Mouse (Mus musculus): Measurements from ENCODE around the gene Capn10.
A peak's percentile ranks its signal among the peaks of the same experiment; 100 is the strongest.
"Not testable (repeated sequence)": the region's sequence is repeated elsewhere in the genome, so short reads cannot be mapped to it uniquely, and the experiment has no call there.

Capn10 gene

GRCm38 (mm10) chr1:92919775-92920174, 14.4 kb upstream of the Capn10 start:
- peak; percentile 27 to 48 for DNase-seq

DNA sequence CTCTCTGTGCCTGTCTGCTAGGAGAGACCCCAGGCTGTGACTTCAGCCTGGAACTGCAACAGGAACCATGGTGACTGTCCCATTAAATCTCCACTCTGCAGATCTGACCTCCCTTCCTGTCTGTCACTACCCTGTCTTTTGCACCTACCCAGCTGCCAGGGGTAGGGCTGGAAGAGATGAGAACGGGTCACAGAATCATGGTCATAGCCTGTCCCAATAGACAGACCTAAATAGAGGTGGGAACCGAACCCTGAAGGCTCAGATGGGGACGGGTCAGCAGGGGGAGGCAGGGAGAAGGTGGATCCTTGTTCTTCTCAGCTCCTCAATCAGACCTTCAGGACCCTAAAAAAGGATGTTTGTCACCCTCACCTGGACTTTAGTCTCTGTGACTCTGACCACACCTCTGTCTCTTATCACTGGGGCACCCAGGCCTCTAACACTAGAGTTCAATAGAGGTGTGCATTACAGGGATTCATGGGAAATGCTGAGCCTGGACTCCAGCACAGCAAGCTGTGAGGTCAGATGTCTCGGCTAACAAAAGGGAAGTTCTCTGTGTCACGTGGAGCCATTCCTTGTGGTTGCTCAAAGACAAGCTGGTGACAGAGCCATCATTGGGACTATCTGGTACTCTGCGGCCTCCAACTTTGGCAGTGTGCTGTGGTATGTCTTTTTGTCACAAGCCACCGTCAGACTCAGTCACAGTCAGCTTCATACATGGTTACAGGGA, 13.5 kb upstream of the Capn10 start:
- DNase-seq: peak in 1 of 2 experiments; percentile 22

- peak in 1 of 2 experiments; percentile 22 for DNase-seq
Observed at GRCm38 (mm10) chr1:92921496-92921895, 12.7 kb upstream of the Capn10 start.

- peak; percentile 77 to 86 for DNase-seq
Observed at GRCm38 (mm10) chr1:92930171-92930706, 3.9 kb upstream of the Capn10 start.

GRCm38 (mm10) chr1:92933611-92934010, 565 bp upstream of the Capn10 start:
- DNase-seq: peak in 1 of 2 experiments; percentile 29

- DNase-seq: peak; percentile 75 to 77
Observed at GRCm38 (mm10) chr1:92935054-92935962, 1.1 kb downstream of the Capn10 start.

- DNase-seq: peak in 1 of 2 experiments; percentile 24
Observed at GRCm38 (mm10) chr1:92935977-92936376, 1.8 kb downstream of the Capn10 start.

- DNase-seq: peak; percentile 29 to 54
Observed at GRCm38 (mm10) chr1:92936467-92936866, 2.3 kb downstream of the Capn10 start.

DNA sequence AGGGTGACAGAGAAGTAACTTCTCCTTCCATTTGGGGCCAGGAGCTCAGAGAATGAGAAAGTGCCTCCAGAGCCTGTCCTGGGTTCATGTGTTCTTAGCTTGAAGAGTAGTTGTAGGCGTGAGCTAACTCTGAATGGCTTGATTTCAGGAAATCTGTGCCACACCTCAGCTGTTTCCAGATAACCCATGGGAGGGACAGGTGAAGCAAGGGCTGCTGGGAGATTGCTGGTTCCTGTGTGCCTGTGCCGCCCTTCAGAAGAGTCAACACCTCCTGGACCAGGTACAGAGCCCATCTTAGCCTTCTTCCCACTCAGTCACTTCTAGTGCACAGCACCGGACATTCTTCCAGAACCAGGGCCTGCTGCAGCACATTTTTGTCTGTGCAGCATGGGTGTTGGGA, 3.6 kb downstream of the Capn10 start:
- DNase-seq: no peak

DNA sequence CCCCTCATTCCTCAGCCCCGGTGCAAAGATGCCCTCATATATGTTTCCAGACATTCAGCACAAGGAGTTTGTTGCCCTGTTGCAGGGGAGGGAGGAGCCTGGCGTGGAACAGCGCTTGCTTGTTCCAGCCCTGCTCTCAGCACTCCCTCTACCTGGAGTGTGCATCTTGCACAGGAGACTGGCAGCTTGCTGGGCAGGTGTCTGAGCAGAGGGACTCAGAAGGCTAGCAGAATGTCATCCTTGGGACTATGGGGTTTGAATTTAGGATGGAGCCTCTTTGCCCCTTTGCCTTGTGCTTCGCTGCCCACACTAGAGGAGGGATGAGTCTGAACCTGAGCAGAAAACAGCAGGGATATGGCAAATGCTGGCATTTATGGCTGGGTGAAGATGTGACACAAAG, 5.6 kb downstream of the Capn10 start:
- DNase-seq: no peak

DNA sequence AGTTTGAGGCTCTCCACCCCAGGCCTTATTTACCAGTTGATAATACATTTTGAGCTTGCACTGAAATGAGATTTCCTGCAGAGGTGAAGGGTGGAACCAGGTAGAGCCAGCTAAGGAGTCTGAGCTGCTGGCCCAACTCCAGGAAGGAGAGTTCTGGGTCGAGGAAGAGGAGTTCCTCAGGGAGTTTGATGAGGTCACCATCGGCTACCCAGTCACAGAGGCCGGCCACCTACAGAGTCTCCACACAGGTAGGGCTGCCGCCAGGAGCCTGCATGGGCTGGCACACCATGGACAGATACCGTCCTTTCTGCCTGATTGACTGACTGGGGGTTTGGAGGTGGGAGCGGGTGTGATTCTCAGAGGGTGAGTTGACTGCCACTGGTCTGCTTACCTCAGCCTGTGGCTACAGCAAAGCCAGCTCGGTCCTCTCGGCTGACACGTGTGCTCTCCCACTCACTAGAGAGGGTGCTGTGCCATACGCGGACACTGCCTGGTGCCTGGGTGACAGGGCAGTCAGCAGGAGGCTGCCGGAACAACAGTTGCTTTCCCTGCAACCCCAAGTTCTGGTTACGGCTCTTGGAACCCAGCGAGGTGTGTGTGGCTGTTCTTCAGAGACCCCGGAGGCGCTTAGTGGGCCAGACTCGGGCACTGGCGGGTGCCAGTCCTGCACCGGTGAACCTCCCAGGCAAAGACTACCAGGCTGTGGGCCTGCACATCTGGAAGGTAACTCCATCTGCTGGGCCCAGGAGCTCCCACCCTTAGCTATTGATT, 9.2 kb downstream of the Capn10 start:
- no peak for DNase-seq

- DNase-seq: no peak
Observed at GRCm38 (mm10) chr1:92947966-92948365, 13.8 kb downstream of the Capn10 start.

GRCm38 (mm10) chr1:92949426-92949825, 15.2 kb downstream of the Capn10 start:
- DNase-seq: peak in 1 of 2 experiments; percentile 24

- DNase-seq: peak in 1 of 2 experiments; percentile 49
Observed at GRCm38 (mm10) chr1:92950607-92951006, 16.4 kb downstream of the Capn10 start, which contains the start of gene Gpr35. Gene Gpr35 (plus strand): TSS chr1:92950865.

GRCm38 (mm10) chr1:92953641-92954040, 19.5 kb downstream of the Capn10 start:
- DNase-seq: peak in 1 of 2 experiments; percentile 17

DNA sequence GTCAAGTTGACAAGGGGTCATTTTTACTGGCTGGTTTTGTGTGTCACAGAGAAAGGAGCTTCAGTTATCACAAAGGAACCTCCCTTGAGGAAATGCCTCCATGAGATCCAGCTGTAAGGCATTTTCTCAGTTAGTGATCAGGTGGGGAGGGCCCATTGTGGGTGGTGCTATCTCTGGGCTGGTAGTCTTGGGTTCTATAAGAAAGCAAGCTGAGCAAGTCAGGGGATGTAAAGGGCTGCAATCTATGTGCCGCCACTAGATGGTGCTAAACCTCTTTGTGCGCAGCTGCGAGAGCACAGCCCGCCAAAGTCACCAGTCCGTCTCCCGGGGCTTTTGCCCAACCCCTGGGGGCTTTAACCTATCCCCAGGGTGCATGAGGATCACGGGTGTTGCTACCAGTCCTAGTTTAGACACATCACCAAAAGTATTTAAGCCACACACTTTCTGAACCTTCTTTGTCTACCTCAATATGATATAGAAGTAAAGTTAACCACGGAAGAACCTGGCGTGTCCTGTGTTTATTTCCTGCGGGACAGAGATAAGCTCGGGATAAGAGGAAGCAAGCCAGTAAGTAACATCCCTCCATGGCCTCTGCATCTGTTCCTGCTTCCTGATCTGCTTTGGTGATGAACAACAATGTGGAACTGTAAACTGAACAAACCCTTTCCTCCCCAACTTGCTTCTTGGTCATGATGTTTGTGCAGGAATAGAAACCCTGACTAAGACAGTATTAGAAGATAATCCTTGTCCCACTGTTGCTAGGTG, 22.6 kb downstream of the Capn10 start:
- peak; percentile 72 to 85 for DNase-seq

- no peak for DNase-seq
Observed at GRCm38 (mm10) chr1:92958999-92959398, 24.8 kb downstream of the Capn10 start.

GRCm38 (mm10) chr1:92970791-92971190, 36.6 kb downstream of the Capn10 start:
- DNase-seq: not testable (repeated sequence)

DNA sequence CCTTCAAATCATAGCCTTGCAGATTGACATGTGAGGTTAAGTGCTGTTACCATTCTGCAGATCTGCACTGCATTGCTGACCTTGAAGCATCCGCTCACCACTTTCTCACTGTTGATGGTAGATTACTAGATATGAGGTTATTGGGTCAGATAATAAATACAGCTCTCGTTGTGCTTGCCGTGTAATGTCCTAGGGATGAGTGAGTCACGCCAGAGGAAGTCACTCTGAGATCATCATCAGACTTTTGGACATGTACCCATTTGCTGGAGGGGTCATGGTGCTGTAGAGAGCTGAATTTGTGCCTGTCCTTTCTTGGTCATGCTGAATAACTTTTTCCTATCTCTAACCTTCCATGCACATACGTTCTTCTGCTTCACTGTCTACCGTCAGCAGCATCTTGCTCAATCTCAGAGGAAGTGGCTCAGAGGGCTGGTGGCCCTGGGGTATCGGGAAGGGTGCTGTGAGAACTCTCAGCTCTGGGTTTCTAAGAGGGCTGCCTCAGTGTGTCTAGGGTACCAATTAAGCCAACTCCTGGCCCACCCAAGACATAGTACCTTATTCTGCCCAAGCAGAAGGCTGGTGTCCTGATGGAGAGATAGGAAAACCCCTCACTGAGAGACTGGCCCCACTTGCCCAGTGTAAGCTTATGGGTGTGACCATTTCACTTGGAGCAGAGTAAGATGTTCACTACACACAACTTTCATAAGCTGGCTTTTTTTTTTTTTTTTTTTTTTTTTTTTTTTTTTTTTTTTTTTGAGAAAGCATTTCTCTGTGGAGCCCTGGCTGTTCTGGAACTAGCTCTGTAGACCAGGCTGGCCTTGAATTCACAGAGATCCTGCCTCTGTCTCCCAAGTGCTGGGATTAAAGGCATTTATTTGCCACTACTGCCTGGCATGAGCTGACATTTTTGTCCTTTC, 38.0 kb downstream of the Capn10 start:
- DNase-seq: no peak

GRCm38 (mm10) chr1:92972854-92973253, 38.7 kb downstream of the Capn10 start:
- DNase-seq: peak; percentile 53 to 65

Data from kidney, postnatal 25 days (tissue).